Mouse (Mus musculus) stomach, postnatal 0 days (tissue): ENCODE data around the gene Jak1.

Experiments
- CTCF ChIP-seq: IDR thresholded peaks from 2 replicates; pipeline ENCODE4 v1.5.1; 2016; ENCODE audit warnings: antibody characterized with exemption, low read depth, mild to moderate bottlenecking, moderate library complexity
- EP300 ChIP-seq: optimal IDR thresholded peaks from 2 replicates; pipeline ENCODE3; 2016; ENCODE audit warnings: antibody characterized with exemption

DNA sequence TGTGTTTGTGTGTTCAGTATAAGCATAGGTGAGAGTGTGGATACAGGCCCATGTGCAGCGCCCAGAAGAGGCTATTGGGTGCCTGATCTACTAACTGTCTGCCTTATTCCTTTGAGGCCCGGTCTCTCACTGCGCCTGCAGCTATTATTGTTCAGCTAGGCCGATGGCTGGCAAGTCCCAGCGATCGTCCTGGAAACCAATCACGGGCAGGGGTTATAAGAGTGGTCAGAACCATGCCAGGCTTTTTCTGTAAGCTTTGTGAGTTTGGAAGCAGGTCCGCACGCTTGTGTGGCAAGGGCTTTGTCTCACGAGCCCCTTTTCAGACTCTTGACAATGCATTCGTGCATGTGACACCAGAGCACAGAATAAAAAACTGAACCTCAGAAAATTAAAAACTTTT, 23.2 kb upstream of the Jak1 start:
- TF ChIP-seq CTCF = no peak
- TF ChIP-seq EP300 = no peak
